Mouse (Mus musculus) stomach, embryonic 16.5 days (tissue): ENCODE measurements around the gene Tfr2. TPM values are rescaled to one million over a fixed set of nuclear protein-coding genes. Genes with fewer than 3 reads are reported as not detected.
A peak's percentile ranks its signal among the peaks of the same experiment; 100 is the strongest.
"Not testable (repeated sequence)": the region's sequence is repeated elsewhere in the genome, so short reads cannot be mapped to it uniquely, and the experiment has no call there.

Experiments
- ATAC-seq: fragments of 200-750 bp; cut with Nextera tagmentation; 2 replicates; pipeline ENCODE4 v1.8.0; 2017; ENCODE audit warnings: moderate number of reproducible peaks, moderate TSS enrichment; ENCODE audit not compliant: insufficient read depth, low FRiP score
- H3K27ac ChIP-seq: fragments of 300-500 bp; sonication (generic); 2 replicates; pipeline ENCODE4 v1.5.1; 2014; ENCODE audit warnings: low read length
- H3K27me3 ChIP-seq: fragments of 300-500 bp; sonication (generic); 2 replicates; pipeline ENCODE4 v1.6.1; 2014; ENCODE audit warnings: low read length, control low read depth, mixed read lengths; ENCODE audit not compliant: control insufficient read depth, insufficient read depth
- H3K36me3 ChIP-seq: fragments of 300-500 bp; sonication (generic); 2 replicates; pipeline ENCODE4 v1.6.1; 2014; ENCODE audit warnings: low read length; ENCODE audit not compliant: control insufficient read depth, insufficient read depth
- H3K4me1 ChIP-seq: fragments of 300-500 bp; sonication (generic); 2 replicates; pipeline ENCODE4 v1.6.1; 2014; ENCODE audit warnings: low read length, control low read depth, mixed read lengths; ENCODE audit not compliant: control insufficient read depth, insufficient read depth
- H3K4me2 ChIP-seq: fragments of 300-500 bp; sonication (generic); 2 replicates; pipeline ENCODE4 v1.6.1; 2014; ENCODE audit warnings: low read depth, low read length, mixed read lengths
- H3K4me3 ChIP-seq: fragments of 300-500 bp; sonication (generic); replicated peaks from 2 replicates; pipeline ENCODE4 v1.5.1; 2014; ENCODE audit warnings: mild to moderate bottlenecking, low read length
- H3K9ac ChIP-seq: fragments of 300-500 bp; sonication (generic); 2 replicates; pipeline ENCODE4 v1.6.1; 2014; ENCODE audit warnings: low read length
- H3K9me3 ChIP-seq: fragments of 300-500 bp; sonication (generic); replicated peaks from 2 replicates; pipeline ENCODE4 v1.6.1; 2016; ENCODE audit warnings: low read length, control low read depth; ENCODE audit not compliant: control insufficient read depth
- WGBS: fragments of 180-500 bp; shearing (Covaris S2); extraction: QIAGEN DNeasy Blood & Tissue Kit; methylation state at CpG from one replicate; pipeline ENCODE4 v1.1.7; 2014; 5-methylcytosine and 5-hydroxymethylcytosine counted together
- polyA plus RNA-seq: library from polyadenylated mRNA; unstranded; fragments of >200 nt; fragmentation: Nextera tagmentation; extraction: Ambion mirVana; gene quantifications from 2 replicates; pipeline ENCODE4 v1.2.1, GENCODE M21; 2015

Tfr2 gene
- polyA plus RNA-seq, 1 experiment from 2014 or later = 3.4 TPM

DNA sequence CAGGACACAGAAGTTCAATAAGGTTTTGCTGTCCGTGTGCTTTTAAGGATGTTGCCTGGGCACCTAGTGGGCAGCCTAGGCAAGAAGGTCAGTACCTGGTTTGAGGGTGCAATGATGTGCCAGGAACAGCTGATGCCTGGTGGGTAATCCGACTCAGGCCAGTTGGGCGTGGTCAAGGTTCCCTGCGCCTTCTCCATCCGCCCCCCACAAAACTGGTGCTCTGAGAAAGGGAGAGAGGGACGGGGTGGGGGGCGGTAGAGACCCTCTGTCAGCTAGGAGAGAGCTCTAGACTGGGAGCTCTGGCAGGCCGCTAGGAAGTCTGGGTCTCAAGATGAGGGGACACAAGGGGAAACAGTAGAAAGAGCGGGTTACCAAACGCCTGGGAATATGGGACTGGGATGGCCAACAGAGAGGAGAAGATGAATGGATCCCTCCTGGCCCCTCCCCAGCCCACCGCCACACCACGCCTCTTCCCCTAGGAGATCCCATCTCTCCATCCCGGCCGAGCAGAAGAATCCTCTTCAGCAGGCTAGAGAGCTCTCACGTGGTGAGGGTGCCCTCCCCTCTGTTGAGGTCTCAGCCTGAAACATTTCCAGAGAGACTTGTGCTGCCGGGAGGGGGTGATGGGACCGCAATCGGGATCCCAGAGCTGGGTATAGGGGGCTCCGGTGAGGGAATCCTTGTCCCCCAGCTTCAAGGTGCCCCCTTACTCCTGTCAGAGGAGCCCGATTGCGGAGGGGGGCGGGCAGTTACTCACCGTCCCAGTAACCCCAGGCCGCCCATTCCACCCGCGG, 38.4 kb downstream of the Tfr2 start:
- peak overlapping the region; percentile 60 for H3K9ac ChIP-seq
- H3K4me2 ChIP-seq = peak overlapping the region; percentile 40
- no peaks in the 10 kb centered on the region for H3K36me3 ChIP-seq
- no peaks in the 10 kb centered on the region for H3K9me3 ChIP-seq
- peaks cover 48% of the 10 kb centered on the region for H3K4me1 ChIP-seq
- no peaks in the 10 kb centered on the region for H3K27me3 ChIP-seq
- H3K4me3 ChIP-seq = 0 out of 2 replicates have a peak overlapping the region, but pooled peaks have one; percentile 4
- no peak for ATAC-seq
- no peak overlapping the region for H3K27ac ChIP-seq
- WGBS = 24% methylated on average over 26 of the region's 26 CpGs

DNA sequence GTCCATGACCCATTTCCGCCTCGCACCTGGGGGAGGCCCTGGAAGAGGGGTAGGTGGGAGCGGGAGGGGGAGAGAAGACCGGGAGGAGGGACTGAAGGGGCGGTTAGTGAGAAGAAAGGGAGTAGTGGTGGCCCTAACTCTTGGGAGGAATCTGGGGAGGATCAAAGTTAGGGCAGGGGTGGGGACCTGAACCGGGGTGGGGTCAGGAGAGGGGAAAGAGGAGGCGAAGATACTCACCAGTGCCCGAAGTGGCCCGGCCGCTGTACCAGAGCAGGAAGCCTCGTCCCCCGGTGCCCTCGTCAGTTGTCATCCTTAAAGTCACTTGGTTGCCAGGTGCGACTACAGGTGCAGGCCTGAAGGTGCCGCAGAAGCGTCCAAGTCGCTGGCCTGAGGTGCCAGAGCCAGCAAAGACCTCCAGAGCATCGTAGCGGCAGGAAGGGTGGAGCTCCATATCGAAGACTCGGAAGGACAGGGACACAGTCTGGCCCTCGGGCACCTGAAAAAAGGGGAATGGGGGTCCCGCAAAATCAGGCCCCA, 39.1 kb downstream of the Tfr2 start:
- H3K4me1 ChIP-seq = peaks cover 50% of the 10 kb centered on the region
- no peak overlapping the region for H3K27ac ChIP-seq
- 0 out of 2 replicates have a peak overlapping the region, but pooled peaks have one; percentile 4 for H3K4me3 ChIP-seq
- no peak for ATAC-seq
- peak overlapping the region; percentile 60 for H3K9ac ChIP-seq
- H3K36me3 ChIP-seq = no peaks in the 10 kb centered on the region
- 29% methylated on average over 23 of the region's 23 CpGs for WGBS
- peak overlapping the region; percentile 40 for H3K4me2 ChIP-seq
- no peaks in the 10 kb centered on the region for H3K9me3 ChIP-seq
- H3K27me3 ChIP-seq = no peaks in the 10 kb centered on the region

DNA sequence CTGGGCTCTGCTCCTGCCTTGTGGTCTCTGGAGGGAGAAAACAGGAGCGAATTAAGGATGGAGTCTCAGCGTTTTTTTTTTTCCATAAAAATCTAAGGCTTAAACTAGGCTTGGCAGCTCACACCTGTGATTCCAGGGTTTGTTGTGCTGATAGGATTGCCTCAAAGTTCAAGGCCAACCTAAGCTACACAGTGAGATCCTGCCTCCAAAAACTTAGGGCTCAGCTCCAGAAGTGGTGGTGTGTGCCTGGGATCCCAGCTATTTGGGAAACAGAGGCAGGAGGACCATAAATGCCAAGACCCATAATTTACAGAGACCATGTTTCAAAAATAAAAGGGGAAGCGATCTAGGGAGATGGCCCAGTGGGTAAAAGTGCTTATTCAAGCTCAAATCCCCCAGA, 39.7 kb downstream of the Tfr2 start:
- no peak overlapping the region for H3K9ac ChIP-seq

DNA sequence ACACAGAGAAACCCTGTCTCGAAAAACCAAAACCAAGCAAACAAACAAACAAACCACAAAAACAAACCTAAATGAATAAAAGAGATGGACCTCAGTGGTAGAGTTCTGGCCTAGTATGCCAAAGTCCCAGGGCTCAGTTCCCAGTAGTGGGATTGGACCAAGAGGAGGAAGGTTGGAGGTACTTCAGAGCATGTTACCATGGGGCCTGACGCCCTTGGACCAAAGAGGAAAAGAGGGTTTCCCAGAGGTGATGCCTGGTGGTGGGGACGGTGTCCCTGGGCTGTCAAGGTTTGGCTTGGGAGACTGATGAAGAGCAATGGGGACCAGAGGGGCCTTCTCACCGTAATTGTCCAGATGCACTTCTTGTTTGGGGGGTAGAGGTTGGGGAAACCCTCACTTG, 40.4 kb downstream of the Tfr2 start:
- 63% methylated on average over 4 of the region's 4 CpGs for WGBS
- no peaks in the 10 kb centered on the region for H3K9me3 ChIP-seq
- peak overlapping the region; percentile 71 for H3K9ac ChIP-seq
- H3K4me3 ChIP-seq = peak overlapping the region; percentile 48
- H3K27me3 ChIP-seq = no peaks in the 10 kb centered on the region
- peaks cover 50% of the 10 kb centered on the region for H3K4me1 ChIP-seq
- no peaks in the 10 kb centered on the region for H3K36me3 ChIP-seq
- H3K4me2 ChIP-seq = peak overlapping the region; percentile 54
- peak overlapping the region; percentile 95; the same call in 1 of the 2 replicates for H3K27ac ChIP-seq
- no peak for ATAC-seq

More for the DNA sequence above, 39.7 kb downstream of the Tfr2 start:
- Histone ChIP-seq H3K36me3 (no peaks in the 10 kb centered on the region), H3K4me3 (no peak overlapping the region), H3K4me2 (peak overlapping the region; percentile 54; the same call in 1 of the 2 replicates), H3K4me1 (peaks cover 50% of the 10 kb centered on the region), H3K27me3 (no peaks in the 10 kb centered on the region), H3K27ac (no peak overlapping the region; the same call in 1 of the 2 replicates), H3K9me3 (no peaks in the 10 kb centered on the region)
- 65% methylated on average over 3 of the region's 3 CpGs for WGBS
- no peak for ATAC-seq

DNA sequence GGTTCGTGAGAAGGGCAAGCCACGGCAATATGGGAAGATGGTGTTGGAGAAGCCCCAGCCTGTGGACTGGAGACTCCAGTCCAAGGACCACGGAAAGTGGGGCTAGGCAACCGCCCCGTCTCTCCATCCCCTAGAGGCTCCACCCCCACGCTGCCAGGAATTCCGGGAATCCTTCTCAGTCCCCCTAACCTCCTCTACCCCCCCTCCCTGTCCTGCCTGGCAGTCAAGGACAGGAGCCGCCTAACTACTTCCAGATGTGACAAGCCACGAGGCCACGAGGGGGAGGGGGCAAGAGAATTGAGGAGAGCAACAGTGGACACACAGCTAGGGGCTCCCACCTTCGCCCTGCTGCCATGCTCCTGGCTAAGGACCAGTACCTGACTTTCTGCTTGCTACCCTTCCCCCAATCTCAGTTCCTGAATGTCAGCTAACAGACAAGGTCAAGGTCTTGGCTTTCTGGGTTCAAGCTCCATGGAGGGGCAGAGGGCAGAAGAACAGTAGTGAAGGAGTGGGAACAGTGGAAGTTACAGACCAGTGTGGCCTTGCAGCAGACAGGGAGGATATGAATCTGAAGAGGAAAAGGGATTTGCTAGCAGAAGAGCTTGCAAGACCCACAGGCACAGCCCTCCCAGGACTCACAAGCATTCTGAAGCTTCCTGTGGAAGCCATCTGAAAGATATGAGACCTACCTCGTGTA, 41.1 kb downstream of the Tfr2 start:
- H3K4me3 ChIP-seq = peak overlapping the region; percentile 48
- H3K27me3 ChIP-seq = no peaks in the 10 kb centered on the region
- H3K27ac ChIP-seq = peak overlapping the region; percentile 95
- peak; percentile 35; the same call in 1 of the 2 replicates for ATAC-seq
- H3K36me3 ChIP-seq = no peaks in the 10 kb centered on the region
- WGBS = 19% methylated on average over 12 of the region's 12 CpGs
- H3K9me3 ChIP-seq = no peaks in the 10 kb centered on the region
- peaks cover 50% of the 10 kb centered on the region for H3K4me1 ChIP-seq
- H3K4me2 ChIP-seq = peak overlapping the region; percentile 54
- H3K9ac ChIP-seq = peak overlapping the region; percentile 71

DNA sequence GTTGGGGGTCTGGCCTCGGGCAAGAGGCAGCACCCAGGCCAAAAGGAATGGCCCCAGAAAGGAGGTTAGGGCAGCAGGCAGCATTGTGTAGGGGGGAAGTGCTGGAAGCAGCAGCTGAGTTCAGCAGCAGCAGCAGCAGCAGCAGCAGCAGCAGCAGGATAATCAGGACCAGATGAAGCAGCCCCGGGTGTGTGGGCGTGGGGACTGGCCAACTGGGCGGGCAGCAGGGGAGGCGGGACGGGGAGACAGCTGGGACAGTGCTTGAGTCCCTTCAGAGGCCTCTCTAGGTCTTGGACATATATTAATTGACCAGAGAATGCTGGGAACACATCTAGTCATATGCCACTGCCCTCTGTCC, 41.6 kb downstream of the Tfr2 start:
- Histone ChIP-seq H3K9me3 (no peaks in the 10 kb centered on the region), H3K36me3 (no peaks in the 10 kb centered on the region), H3K4me1 (peaks cover 50% of the 10 kb centered on the region), H3K4me3 (peak overlapping the region; percentile 48), H3K9ac (peak overlapping the region; percentile 71), H3K27ac (peak overlapping the region; percentile 95), H3K27me3 (no peaks in the 10 kb centered on the region), H3K4me2 (peak overlapping the region; percentile 54)
- 12% methylated on average over 6 of the region's 6 CpGs for WGBS
- ATAC-seq = peak; percentile 65; the same call in 1 of the 2 replicates

DNA sequence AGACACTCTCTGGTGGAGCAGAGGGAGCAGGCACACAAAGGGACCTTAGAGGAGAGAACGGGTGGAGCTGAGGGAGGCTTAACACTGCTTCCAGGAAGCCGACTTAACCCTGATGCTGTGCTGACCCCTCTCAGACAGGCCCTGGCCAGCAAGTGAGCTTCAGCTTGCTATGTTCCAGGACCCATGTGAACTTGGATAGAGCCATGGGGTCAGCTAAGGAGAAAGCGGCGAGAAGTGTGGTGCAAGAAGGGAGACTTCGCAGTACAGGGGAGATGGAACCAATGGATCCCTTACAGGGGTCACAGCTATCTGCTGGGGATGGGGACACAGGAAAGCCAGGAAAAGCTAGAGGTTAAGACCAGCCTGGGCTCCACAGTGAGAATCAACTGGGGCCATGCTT, 43.4 kb downstream of the Tfr2 start:
- WGBS = 72% methylated on average over 5 of the region's 5 CpGs
- H3K27ac ChIP-seq = peak overlapping the region; percentile 95
- ATAC-seq = no peak
- H3K9ac ChIP-seq = peak overlapping the region; percentile 6
- H3K36me3 ChIP-seq = no peaks in the 10 kb centered on the region
- no peaks in the 10 kb centered on the region for H3K27me3 ChIP-seq
- peaks cover 48% of the 10 kb centered on the region for H3K4me1 ChIP-seq
- no peaks in the 10 kb centered on the region for H3K9me3 ChIP-seq
- no peak overlapping the region for H3K4me3 ChIP-seq
- no peak overlapping the region for H3K4me2 ChIP-seq

DNA sequence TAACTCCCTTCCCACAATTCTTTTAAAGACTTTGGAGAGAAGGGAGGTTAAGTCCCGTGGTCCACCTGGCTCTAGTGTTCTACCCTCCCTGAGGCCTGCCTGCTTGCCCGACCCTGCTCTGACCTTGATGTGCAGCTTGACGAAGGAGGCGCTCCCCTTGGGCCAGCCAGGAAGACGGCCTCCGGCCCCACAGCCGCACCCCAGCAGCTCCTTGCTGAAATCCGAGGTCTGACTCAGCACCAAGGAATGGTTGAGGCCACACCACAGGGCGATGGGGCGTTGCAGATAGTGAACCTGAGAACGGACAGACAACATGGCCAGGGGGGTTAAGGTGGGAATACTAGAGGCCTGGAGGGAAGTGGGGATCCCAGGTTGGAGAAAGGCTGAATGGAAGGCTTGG, 43.9 kb downstream of the Tfr2 start, which contains the start of gene Pcolce:
Gene Pcolce, minus strand, starts transcription at position 235 of the 400 bp plus-strand sequence.
- H3K27ac ChIP-seq = peak within 1 kb of the TSS; percentile 95
- H3K27me3 ChIP-seq = no peaks in the 10 kb centered on the region
- H3K4me1 ChIP-seq = peaks cover 43% of the 10 kb centered on the region
- no peak within 1 kb of the TSS for H3K4me2 ChIP-seq
- H3K4me3 ChIP-seq = no peak within 1 kb of the TSS
- peak; percentile 75; the same call in 1 of the 2 replicates for ATAC-seq
- H3K36me3 ChIP-seq = no peaks in the 10 kb centered on the region
- H3K9me3 ChIP-seq = no peaks in the 10 kb centered on the region
- WGBS = 35% methylated on average over 11 of the region's 11 CpGs
- peak within 1 kb of the TSS; percentile 6 for H3K9ac ChIP-seq

DNA sequence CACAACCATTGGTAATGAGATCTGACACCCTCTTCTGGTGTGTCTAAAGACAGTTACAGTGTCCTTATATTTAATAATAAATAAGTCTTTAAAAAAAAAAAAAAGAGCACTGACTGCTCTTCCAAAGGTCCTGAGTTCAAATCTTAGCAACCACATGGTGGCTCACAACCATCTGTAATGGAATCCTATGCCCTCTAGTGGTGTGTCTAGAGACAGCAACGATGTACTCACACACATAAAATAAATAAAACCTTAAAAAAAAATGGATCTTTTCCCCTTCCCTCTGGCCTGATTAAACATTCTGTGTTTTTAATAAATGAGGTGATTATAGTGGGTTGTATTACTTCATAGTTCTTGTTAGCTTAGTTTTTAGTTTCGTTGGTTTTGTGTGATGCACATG, 45.3 kb downstream of the Tfr2 start:
- WGBS = 77% methylated on average over 2 of the region's 2 CpGs
- H3K36me3 ChIP-seq, H3K27me3 ChIP-seq, H3K9me3 ChIP-seq, H3K9ac ChIP-seq, H3K4me3 ChIP-seq, ATAC-seq, H3K27ac ChIP-seq, H3K4me2 ChIP-seq: not testable (repeated sequence)
- H3K4me1 ChIP-seq = peaks cover 33% of the 10 kb centered on the region
